In the genomic region with DNA sequence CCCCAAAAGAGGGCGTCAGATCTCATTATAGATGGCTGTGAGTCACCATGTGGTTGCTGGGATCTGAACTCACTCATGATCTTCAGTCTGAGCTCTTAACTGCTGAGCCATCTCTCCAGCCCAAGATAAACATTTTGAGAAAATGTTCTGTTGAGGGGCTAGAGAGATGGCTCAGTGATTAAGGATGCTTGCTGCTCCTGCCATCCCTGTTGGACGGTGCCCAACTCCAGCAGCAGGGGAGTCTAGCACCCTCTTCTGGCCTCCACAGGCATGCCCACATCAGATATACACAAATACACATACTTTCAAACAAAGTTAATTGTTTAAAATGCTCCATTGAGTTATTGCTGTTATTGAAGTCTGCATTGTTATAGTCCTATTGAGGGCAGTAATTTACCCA, we compare ENCODE assay signal across 12 mouse cellular contexts. TPM values are rescaled to one million over a fixed set of nuclear protein-coding genes. Genes with fewer than 3 reads are reported as not detected.
A peak's percentile ranks its signal among the peaks of the same experiment; 100 is the strongest.
DNase-seq lines count a peak whose midpoint lies in the region; ATAC-seq and TF ChIP-seq lines count a peak whose summit lies in the region.
"Had no signal": no experiment of that assay in that cellular context is flagged by ENCODE, and none has a peak within 500 bp of the region (broad histone marks: within the 10 kb centered on the region; RNA-seq: fewer than 3 reads in every experiment).

No protein-coding gene starts in this region.

- no peaks in the 10 kb centered on the region for H3K27me3 ChIP-seq in cerebellum, adult 2 months (ENCODE audit: control insufficient read depth, insufficient read depth, low read length)
- H3K27me3 ChIP-seq in E14TG2a.4 (ENCODE audit: insufficient read depth, low read length): no peaks in the 10 kb centered on the region
- H3K27me3 ChIP-seq in neural tube, embryonic 15.5 days (replicated peaks): no peaks in the 10 kb centered on the region
- H3K27me3 ChIP-seq: embryonic facial prominence, embryonic 15.5 days; limb, embryonic 15.5 days had no signal

- no peak overlapping the region for H3K27ac ChIP-seq in cerebellum, adult 2 months (ENCODE audit: insufficient read depth, low read length)
- no peak overlapping the region for H3K27ac ChIP-seq in left cerebral cortex, adult 2 months
- no peak overlapping the region for H3K27ac ChIP-seq in neural tube, embryonic 15.5 days (replicated peaks)
- H3K27ac ChIP-seq: embryonic facial prominence, embryonic 15.5 days; limb, embryonic 15.5 days had no signal

- H3K4me1 ChIP-seq in cerebellum, adult 2 months (ENCODE audit: control insufficient read depth, insufficient read depth, low read length): no peaks in the 10 kb centered on the region
- H3K4me1 ChIP-seq in E14TG2a.4 (replicated peaks; ENCODE audit: low read depth, low read length): peaks cover 44% of the 10 kb centered on the region
- no peaks in the 10 kb centered on the region for H3K4me1 ChIP-seq in neural tube, embryonic 15.5 days

- WGBS in cerebellum, adult 2 months: 61% methylated on average over 2 of the region's 2 CpGs
- 68% methylated on average over 2 of the region's 2 CpGs for WGBS in neural tube, embryonic 15.5 days

- H3K36me3 ChIP-seq in E14TG2a.4 (ENCODE audit: insufficient read depth, low read length): peaks cover 42% of the 10 kb centered on the region
- no peaks in the 10 kb centered on the region for H3K36me3 ChIP-seq in neural tube, embryonic 15.5 days
- H3K36me3 ChIP-seq: embryonic facial prominence, embryonic 15.5 days; G1E; limb, embryonic 15.5 days had no signal

- intact Hi-C loops in left cerebral cortex, adult 2 months (cut with DNase I): no loop called here

- H3K4me3 ChIP-seq in cerebellum, adult 2 months (replicated peaks; ENCODE audit: insufficient read depth, low read depth, low read length): no peak overlapping the region
- no peak overlapping the region for H3K4me3 ChIP-seq in left cerebral cortex, adult 2 months
- H3K4me3 ChIP-seq in E14TG2a.4 (replicated peaks; ENCODE audit: low read length): no peak overlapping the region
- H3K4me3 ChIP-seq in neural tube, embryonic 15.5 days (replicated peaks): no peak overlapping the region
- H3K4me3 ChIP-seq: embryonic facial prominence, embryonic 15.5 days; limb, embryonic 15.5 days had no signal

- no peak for TF ChIP-seq POLR2A in cerebellum, adult 2 months (IDR thresholded peaks at IDR 0.05; ENCODE audit: borderline replicate concordance, insufficient read depth, low read length)

- no peak for DNase-seq in cerebellum, adult 2 months
- DNase-seq in cerebellum, postnatal 36 days: no peak
- no peak for DNase-seq in left cerebral cortex, adult 2 months (ENCODE audit: extremely low spot score in 1 of 2, low spot score in 2 of 2)
- no peak for DNase-seq in left cerebral cortex, adult 8-10 months (ENCODE audit: low spot score in 2 of 2)
- DNase-seq in induced T-regulatory cell, adult 2 months (ENCODE audit: low read depth): peak; percentile 64
- no peak for DNase-seq in spleen, postnatal 14 days (ENCODE audit: low spot score in 2 of 2)
- DNase-seq: heart, postnatal 4 days had no signal

- H3K4me2 ChIP-seq in neural tube, embryonic 15.5 days: no peak overlapping the region
- H3K4me2 ChIP-seq: embryonic facial prominence, embryonic 15.5 days; limb, embryonic 15.5 days had no signal

- peak; percentile 23; the same call in 1 of the 2 replicates for TF ChIP-seq CTCF in cerebellum, adult 2 months (IDR thresholded peaks at IDR 0.05; ENCODE audit: borderline replicate concordance, insufficient read depth, low read depth, low read length)
- peak; percentile 44 for TF ChIP-seq CTCF in left cerebral cortex, adult 2 months (IDR thresholded peaks at IDR 0.05)
- peak; percentile 75 for TF ChIP-seq CTCF in E14TG2a.4 (conservative IDR thresholded peaks at IDR 0.05; ENCODE audit: low read length)

- peaks cover 15% of the 10 kb centered on the region for H3K9me3 ChIP-seq in E14TG2a.4 (ENCODE audit: low read length)
- no peaks in the 10 kb centered on the region for H3K9me3 ChIP-seq in neural tube, embryonic 15.5 days (replicated peaks)
- H3K9me3 ChIP-seq: embryonic facial prominence, embryonic 15.5 days; limb, embryonic 15.5 days had no signal

- ATAC-seq in neural tube, embryonic 15.5 days (ENCODE audit: low FRiP score): no peak

- H3K9ac ChIP-seq in neural tube, embryonic 15.5 days (replicated peaks): no peak overlapping the region
- H3K9ac ChIP-seq: embryonic facial prominence, embryonic 15.5 days; limb, embryonic 15.5 days had no signal

RNA-seq across cellular contexts. Expression of a gene that starts 19.8 kb away (rescaled TPM):
- 23.7 and 24.3 TPM in 2 replicates for polyA plus RNA-seq in cerebellum, adult 2 months (2012; rRNA removed)
- total RNA-seq in left cerebral cortex, adult 2 months (2021): 10 to 100 TPM; 65.1 to 66.7 TPM
- 10 to 100 TPM; 52.4 to 61.8 (median 54.5) TPM for total RNA-seq in left cerebral cortex, adult 8-10 months (2022)
- 7.4 and 7.7 TPM in 2 replicates for polyA plus RNA-seq in neural tube, embryonic 15.5 days (2015; fragmentation: Nextera tagmentation; extraction: Ambion mirVana)
- polyA plus RNA-seq: G1E had no signal

Comparison
In these comparisons a context has a peak if more than half of its experiments do, and no peak if none do; other contexts are left out.
1. CTCF ChIP-seq: peak in every context shown above with its lines; median percentile 75 in E14TG2a.4; 44 in left cerebral cortex, adult 2 months; 23 in cerebellum, adult 2 months.